8 mouse cellular contexts compared by ENCODE assay signal in the genomic region with DNA sequence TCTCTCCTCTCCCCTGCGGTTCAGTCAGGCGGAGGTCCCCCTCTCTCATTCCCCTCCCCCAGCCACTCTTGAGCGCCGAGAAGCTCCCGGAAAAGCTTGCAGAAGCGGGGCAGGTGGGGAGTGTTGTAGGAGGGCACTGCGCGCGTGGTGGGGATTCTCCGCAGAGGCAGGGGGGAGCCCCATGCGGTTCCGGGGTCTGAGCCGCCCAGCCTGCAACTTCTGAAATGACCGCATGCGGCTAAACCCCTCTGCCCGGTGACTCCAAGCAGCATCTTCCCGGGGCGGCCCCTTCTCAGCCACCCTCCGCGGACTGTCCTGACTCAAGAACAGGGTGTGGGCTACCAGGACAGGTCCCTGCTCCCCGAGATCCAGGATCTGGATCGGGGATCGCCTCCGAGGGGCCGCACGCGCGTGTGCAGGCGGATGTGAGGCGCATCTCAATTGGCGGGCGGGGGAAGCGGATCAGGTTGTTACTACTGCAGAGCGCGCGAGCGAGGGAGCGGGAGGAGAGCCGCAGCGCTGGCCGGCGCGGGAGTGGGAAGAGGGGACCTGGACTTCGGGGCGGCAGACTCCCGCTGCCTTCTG.
DNase-seq lines count a peak whose midpoint lies in the region; ATAC-seq and TF ChIP-seq lines count a peak whose summit lies in the region.

No protein-coding gene starts in this region.

- H3K4me1 ChIP-seq in forebrain, postnatal 0 days (ENCODE audit: insufficient read depth) = no peaks in the 10 kb centered on the region
- H3K4me1 ChIP-seq in limb, embryonic 10.5 days = peaks cover 34% of the 10 kb centered on the region
- peaks cover 3% of the 10 kb centered on the region; the same call in 1 of the 2 replicates for H3K4me1 ChIP-seq in midbrain, postnatal 0 days (ENCODE audit: insufficient read depth, low read length)
- H3K4me1 ChIP-seq in thymus, adult 2 months (replicated peaks; ENCODE audit: control insufficient read depth, insufficient read depth, low read length) = peaks cover 11% of the 10 kb centered on the region

- TF ChIP-seq CTCF in left cerebral cortex, adult 2 months (IDR thresholded peaks at IDR 0.05) = no peak
- TF ChIP-seq CTCF in forebrain, postnatal 0 days (IDR thresholded peaks at IDR 0.05; ENCODE audit: low read depth) = 0 out of 2 replicates have a peak, but pooled peaks have one; percentile 16
- TF ChIP-seq CTCF in midbrain, postnatal 0 days (IDR thresholded peaks at IDR 0.05) = no peak
- TF ChIP-seq CTCF in thymus, adult 2 months (IDR thresholded peaks at IDR 0.05; ENCODE audit: borderline replicate concordance, control insufficient read depth, extremely low read depth, insufficient read depth, low read length, poor library complexity) = peak; percentile 33; the same call in 1 of the 2 replicates

- peak overlapping the region; percentile 54 for H3K4me3 ChIP-seq in left cerebral cortex, adult 2 months
- peak overlapping the region; percentile 55 for H3K4me3 ChIP-seq in forebrain, postnatal 0 days (ENCODE audit: low read depth, low read length)
- H3K4me3 ChIP-seq in limb, embryonic 10.5 days = peak overlapping the region; percentile 59
- H3K4me3 ChIP-seq in midbrain, postnatal 0 days (ENCODE audit: low read depth, low read length) = peak overlapping the region; percentile 56
- peak overlapping the region; percentile 57 for H3K4me3 ChIP-seq in thymus, adult 2 months (ENCODE audit: control insufficient read depth, insufficient read depth, low read length)

- intact Hi-C loops in left cerebral cortex, adult 2 months (cut with DNase I) = loop anchor here (5.0 kb wide), 1 partner anchor 72 kb away; no protein-coding TSS in a partner anchor

- H3K4me2 ChIP-seq in forebrain, postnatal 0 days (ENCODE audit: low read depth) = peak overlapping the region; percentile 99
- peak overlapping the region; percentile 97 for H3K4me2 ChIP-seq in midbrain, postnatal 0 days (ENCODE audit: low read depth, low read length, poor library complexity, severe bottlenecking)

- H3K9me3 ChIP-seq in forebrain, postnatal 0 days (ENCODE audit: low read length) = no peaks in the 10 kb centered on the region
- no peaks in the 10 kb centered on the region for H3K9me3 ChIP-seq in limb, embryonic 10.5 days (replicated peaks)
- H3K9me3 ChIP-seq in midbrain, postnatal 0 days (ENCODE audit: low read length) = no peaks in the 10 kb centered on the region

- H3K27ac ChIP-seq in left cerebral cortex, adult 2 months = peak overlapping the region; percentile 45; the same call in 1 of the 2 replicates
- H3K27ac ChIP-seq in forebrain, postnatal 0 days (ENCODE audit: low read depth, low read length) = no peak overlapping the region
- H3K27ac ChIP-seq in limb, embryonic 10.5 days = peak overlapping the region; percentile 37
- no peak overlapping the region for H3K27ac ChIP-seq in midbrain, postnatal 0 days (ENCODE audit: low read depth, low read length)
- no peak overlapping the region for H3K27ac ChIP-seq in thymus, adult 2 months (ENCODE audit: control insufficient read depth, insufficient read depth, low read length)

- peak; percentile 79 for ATAC-seq in forebrain, postnatal 0 days
- peak; percentile 41 for ATAC-seq in midbrain, postnatal 0 days (ENCODE audit: low FRiP score)
- ATAC-seq in erythroblast, adult 5-6 weeks (replicated peaks; ENCODE audit: low FRiP score, poor library complexity, severe bottlenecking) = no peak

- peak; percentile 41 to 57 for DNase-seq in left cerebral cortex, adult 2 months (ENCODE audit: extremely low spot score in 1 of 2, low spot score in 2 of 2)
- no peak for DNase-seq in left cerebral cortex, adult 9 months (ENCODE audit: low spot score in 2 of 2)
- DNase-seq in cerebellum, adult 18-20 months = peak; percentile 77 to 81
- DNase-seq in forebrain, postnatal 0 days = peak; percentile 70
- DNase-seq in limb, embryonic 10.5 days (ENCODE audit: low spot score) = peak; percentile 73
- DNase-seq in midbrain, postnatal 0 days (ENCODE audit: low spot score) = peak; percentile 65
- peak; percentile 74 for DNase-seq in thymus, adult 2 months

- no peaks in the 10 kb centered on the region for H3K36me3 ChIP-seq in forebrain, postnatal 0 days (ENCODE audit: insufficient read depth)
- no peaks in the 10 kb centered on the region for H3K36me3 ChIP-seq in limb, embryonic 10.5 days
- H3K36me3 ChIP-seq in midbrain, postnatal 0 days (ENCODE audit: insufficient read depth, low read length) = no peaks in the 10 kb centered on the region
- H3K36me3 ChIP-seq in thymus, adult 2 months (ENCODE audit: control insufficient read depth, insufficient read depth, low read length) = no peaks in the 10 kb centered on the region

- H3K27me3 ChIP-seq in forebrain, postnatal 0 days (ENCODE audit: insufficient read depth, low read length) = no peaks in the 10 kb centered on the region
- H3K27me3 ChIP-seq in limb, embryonic 10.5 days (ENCODE audit: low read depth, poor library complexity, severe bottlenecking) = peaks cover 95% of the 10 kb centered on the region
- H3K27me3 ChIP-seq in midbrain, postnatal 0 days (ENCODE audit: insufficient read depth, low read length) = peaks cover 9% of the 10 kb centered on the region; the same call in 1 of the 2 replicates
- H3K27me3 ChIP-seq in thymus, adult 2 months (ENCODE audit: control insufficient read depth, insufficient read depth, low read length) = no peaks in the 10 kb centered on the region

- TF ChIP-seq POLR2A in thymus, adult 2 months (IDR thresholded peaks at IDR 0.05; ENCODE audit: control insufficient read depth, extremely low read depth, insufficient read depth, low read length, poor library complexity) = no peak

- H3K9ac ChIP-seq in forebrain, postnatal 0 days = peak overlapping the region; percentile 53
- peak overlapping the region; percentile 67 for H3K9ac ChIP-seq in midbrain, postnatal 0 days (replicated peaks; ENCODE audit: low read length, poor library complexity, severe bottlenecking)

- WGBS in forebrain, postnatal 0 days = under 1% methylated on average over 46 of the region's 46 CpGs
- under 1% methylated on average over 46 of the region's 46 CpGs for WGBS in limb, embryonic 10.5 days
- WGBS in midbrain, postnatal 0 days = under 1% methylated on average over 45 of the region's 46 CpGs
- 1% methylated on average over 46 of the region's 46 CpGs for WGBS in thymus, adult 2 months

Comparison
In these comparisons a context has a peak if more than half of its experiments do, and no peak if none do; other contexts are left out.
1. DNase-seq: peak in left cerebral cortex, adult 2 months (2 of 2), cerebellum, adult 18-20 months (2 of 2), forebrain, postnatal 0 days (single experiment), limb, embryonic 10.5 days (single experiment), midbrain, postnatal 0 days (single experiment) and thymus, adult 2 months (single experiment); none in left cerebral cortex, adult 9 months (0 of 2).
2. H3K27ac ChIP-seq: peak in left cerebral cortex, adult 2 months (single experiment) and limb, embryonic 10.5 days (single experiment); none in forebrain, postnatal 0 days (single experiment), midbrain, postnatal 0 days (single experiment) and thymus, adult 2 months (single experiment).
3. CTCF ChIP-seq: peak in forebrain, postnatal 0 days (single experiment) and thymus, adult 2 months (single experiment); none in left cerebral cortex, adult 2 months (single experiment) and midbrain, postnatal 0 days (single experiment).
4. Peak in every context shown above with its lines, with median percentiles within 50 percentile points of each other: H3K4me3 ChIP-seq.